Mouse (Mus musculus): ENCODE measurements around the gene Erc1. TPM values are rescaled to one million over a fixed set of nuclear protein-coding genes. Genes with fewer than 3 reads are reported as not detected.

Gene Erc1
- polyA plus RNA-seq, 3 experiments from 2014 or later, result 6.8 to 7.8 (median 7.3) TPM

DNA sequence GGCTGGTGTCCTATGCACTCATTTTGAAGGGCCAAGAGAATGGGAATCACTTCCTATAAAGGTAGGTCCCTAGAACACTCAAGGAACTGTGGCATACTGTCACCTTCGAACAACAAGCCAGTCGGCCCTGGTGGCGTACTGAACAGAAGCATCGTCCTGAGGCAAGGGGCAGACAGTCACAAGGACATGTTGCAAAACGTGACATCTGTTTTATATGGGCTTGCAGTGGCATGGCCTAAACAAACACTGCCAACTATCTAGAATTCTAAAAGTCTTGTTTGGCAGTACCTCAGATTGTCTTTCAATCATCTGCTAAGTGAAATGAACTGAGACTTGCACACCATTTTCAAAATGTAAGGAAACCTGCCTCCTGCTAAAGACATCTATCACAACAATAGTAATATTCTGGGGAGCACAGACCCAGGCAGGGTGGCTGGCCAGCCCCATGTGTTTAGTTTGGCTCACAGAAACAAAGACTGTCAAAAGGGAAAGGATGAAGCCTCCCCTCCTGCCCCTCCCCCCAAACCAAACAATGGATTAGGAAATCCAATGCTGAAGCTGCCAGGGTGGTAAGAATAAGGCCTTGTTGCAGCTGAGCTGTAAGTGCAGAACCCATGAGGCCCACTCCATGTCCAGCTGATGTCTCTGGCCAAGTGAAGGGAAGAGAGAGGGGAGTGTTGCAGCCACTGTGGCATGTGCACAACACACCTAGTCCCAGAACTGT is 262.2 kb downstream of the Erc1 start:
- ATAC-seq, result no peak

DNA sequence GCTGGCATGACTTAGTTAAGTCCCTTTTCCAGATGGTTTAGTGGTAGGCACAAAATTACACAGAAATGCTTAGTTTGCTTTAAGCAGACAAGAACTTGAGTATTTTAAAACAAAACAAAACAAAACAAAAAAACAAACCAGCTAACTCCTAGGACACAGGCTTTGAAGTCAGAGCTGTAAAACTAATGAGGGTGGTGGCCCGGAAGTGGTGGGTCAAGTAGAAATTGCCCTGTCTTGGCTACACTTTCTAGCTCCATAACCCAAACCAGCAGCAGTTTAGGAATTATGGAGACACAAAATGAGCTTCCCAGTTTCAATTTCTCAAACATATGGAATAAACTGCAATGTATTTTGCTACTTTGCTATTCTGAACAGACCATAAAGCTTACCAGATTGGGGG is 263.9 kb downstream of the Erc1 start:
- ATAC-seq, result no peak

DNA sequence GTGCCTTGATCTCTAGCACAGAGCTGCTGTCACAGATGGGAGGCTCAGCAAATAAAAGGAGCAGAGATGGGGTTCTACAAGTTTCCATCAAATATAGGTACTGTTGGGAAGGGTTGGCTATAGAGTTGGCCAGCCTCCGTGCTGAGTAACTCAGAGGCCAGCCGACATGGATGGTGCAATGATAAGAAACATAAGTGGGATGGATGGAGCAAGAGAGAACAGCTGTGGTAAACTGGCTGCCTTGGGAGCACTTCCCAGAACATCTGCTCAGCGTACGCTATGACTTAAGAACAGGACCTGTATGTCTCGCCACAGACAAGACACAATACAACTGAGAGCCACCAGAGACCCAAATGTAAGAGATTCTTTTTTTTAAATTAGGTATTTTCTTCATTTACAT is 264.8 kb downstream of the Erc1 start:
- ATAC-seq, result no peak

DNA sequence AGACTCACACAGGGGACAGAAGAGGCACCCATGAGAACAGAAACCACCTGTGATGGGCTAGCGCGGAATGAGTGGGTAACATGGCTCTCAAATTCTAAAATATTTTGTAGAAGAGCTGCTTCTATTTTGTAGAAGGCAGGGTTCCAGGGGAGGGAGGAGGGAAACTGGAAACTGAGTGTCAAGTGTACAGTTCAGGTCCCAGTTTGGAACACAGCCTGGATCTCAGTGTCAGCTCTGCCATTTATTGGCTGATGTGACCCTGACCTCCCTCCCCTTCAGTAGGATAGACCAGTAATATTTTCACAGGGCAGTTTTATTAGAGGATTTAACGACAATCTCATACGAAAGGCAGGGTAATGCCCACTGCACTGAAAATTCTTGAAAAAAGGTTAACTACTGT is 271.3 kb downstream of the Erc1 start:
- no peak for ATAC-seq

DNA sequence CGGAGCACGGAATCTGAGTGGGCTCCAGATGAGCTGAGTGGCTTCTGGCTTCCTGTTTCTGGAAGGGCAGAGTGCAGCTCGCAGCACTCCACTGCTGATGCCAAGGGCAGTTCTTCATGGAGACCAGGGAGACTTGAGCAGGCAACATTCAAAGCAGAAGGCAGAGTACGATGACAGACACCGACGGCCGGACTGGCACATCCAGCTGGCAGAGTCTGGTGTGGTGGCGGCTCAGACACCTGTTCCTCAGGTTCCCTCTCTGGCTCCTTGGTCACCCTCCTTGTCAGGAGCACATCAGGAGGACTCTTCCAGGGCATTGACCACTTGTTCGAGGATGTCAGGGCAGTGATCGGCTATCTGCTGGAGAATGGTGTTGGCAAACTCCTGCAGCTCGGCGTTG is 272.6 kb downstream of the Erc1 start:
- ATAC-seq, result no peak

DNA sequence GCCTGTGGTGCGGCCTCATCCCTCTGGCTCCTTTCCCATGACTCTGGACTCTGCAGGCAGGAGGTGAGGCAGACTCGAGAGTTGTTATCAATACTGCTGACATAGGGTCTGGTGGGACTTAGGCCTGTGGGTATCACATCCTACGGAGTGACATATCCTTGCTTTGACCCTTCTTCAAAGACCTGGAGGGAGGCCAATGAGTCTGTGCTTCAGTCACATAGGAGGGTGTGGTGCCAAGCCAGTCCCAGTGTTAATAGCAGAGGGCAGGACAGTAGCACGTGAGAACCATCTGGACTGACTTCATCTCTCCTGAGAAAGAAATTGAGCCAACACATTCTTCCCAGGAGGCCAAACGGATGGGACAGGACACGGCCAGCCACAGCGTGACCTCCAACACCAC is 275.7 kb downstream of the Erc1 start:
- ATAC-seq, result no peak

DNA sequence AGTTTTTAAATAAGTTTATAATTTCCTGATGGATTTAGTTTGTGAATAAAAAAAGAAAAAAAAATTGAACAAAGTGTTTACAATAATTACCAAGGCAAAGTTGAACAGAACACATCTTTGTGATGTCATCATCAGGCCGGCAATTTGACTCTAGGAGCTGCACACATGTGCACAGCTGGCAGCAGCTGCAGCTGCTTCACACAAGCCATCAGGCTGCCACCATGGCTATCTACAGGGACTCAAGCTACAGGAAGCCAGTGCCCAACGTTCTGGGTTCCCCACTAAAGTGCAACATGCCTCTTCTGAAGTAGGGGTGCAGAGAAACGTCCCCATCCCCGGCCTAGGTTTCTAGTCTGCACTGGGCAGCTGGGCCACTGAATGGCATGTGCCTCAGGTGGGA is 277.2 kb downstream of the Erc1 start:
- ATAC-seq, result no peak

DNA sequence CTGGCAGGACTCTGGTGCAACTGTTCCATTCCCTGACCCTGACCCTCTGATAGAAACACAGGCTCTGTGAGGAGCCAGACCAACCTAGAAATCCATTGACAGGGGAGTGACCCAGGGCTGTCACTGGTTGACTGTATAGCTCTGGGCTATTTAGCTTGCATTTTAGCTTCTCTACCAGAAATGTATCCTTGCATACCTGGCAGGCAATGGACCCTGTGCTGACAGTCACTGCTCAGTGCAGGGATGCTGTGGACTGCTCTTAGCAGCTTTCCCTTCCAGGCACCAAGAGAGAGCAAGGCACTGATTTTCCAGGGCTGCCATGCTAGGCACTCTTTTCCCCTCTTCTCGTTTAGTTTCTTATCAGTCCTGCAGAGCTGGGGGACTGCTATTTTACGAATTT is 279.6 kb downstream of the Erc1 start:
- ATAC-seq, result no peak

DNA sequence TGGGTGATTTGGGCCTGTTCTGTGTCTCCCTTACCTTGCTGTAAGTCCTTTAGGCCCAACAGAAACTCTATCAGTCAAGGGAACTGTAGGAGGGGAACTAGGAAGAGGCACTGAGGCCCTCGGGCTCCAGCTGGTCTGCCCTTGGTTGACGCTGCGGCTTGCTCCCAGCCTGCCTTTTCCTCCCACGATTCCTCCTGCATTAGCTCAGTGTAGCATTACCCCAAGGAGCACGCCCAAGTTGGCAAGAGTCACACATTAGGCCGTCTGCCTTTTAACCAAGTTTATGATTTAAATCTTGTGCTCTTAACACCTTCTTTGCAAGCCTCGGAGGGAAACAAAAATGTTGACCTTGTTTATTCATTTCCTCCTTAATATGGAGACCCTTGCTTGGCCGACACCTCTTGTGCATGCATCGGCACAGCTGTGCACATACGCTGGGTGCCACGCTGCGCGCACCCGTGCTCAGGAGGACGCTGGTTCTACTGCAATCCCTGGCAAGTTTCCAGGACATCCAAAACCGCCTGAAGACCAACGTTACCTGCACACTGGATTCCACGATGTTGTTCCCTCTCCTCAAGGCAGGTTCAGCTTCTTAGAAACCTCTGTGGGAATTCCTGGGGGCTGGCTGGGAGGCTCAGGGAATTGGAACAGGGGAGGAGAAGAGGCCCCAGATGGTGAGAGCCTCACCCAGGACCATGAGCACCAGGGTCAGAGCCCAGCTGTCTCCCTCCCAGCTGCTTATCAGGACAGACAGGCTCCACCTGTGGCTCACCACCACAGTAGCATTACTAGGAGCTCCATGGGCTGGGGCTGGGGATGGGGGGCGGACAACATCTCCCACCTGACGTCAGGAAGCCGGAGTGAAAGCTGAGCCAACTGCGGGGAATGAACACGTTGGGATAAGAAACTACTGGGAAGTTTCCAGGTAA is 282.3 kb downstream of the Erc1 start:
- no peak for ATAC-seq

DNA sequence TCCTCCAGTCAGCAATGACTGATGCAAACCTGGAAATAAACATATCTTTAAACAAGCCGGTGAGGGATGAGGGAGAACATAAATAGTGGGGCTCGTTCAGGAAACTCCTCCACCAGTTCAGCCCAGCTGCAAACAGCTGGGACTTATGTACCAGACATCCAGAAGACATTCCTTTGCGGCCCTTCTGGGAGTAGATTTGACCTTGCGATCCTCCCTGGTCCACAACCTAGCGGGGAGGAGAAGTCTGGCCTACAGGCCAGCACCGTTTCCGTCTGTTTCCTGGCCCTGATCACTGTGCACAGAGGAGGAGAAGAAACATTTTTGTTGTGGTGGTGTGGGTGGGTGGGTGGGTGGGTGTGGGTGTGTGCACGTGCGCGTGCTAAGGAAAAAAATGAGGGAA is 285.4 kb downstream of the Erc1 start:
- no peak for ATAC-seq

DNA sequence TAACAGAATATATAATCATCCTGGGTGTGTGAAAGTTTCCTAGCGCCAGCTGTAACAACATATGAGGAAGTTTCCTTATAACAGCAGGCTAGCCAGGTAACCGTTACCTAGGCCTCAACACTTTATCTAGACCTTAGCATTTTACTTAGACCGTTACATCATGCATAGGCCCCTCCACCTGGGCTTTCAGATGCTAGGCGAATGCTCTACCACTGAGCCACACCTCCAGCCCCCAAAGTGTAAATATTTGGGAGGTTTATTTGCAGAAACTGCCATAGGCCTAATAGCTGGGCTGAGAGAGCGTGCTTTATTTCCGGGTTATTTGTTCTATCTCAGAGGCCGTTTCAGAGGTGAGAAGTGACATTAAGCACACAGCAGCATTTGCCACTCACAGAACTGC is 289.1 kb downstream of the Erc1 start:
- ATAC-seq, result no peak

DNA sequence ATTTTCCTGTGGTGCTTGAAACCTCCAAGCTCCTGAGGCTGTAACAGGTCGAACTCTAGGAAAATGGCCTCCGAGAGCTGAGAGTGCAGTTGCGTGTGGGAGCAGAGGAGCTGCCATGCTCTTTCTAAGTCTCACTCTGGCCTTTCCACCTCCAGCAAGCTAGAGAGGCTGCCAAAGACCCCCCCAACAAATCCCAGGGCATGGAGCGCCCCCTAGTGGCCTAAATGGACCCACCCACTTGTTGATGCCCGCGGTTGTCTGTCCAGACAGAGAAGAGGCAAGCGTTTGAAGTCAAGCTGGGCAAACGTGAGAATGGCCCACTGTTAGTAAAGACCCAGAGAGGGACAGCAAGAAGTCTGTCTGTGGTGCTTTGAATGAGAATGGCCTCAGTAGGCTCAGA is 293.5 kb downstream of the Erc1 start:
- no peak for ATAC-seq

DNA sequence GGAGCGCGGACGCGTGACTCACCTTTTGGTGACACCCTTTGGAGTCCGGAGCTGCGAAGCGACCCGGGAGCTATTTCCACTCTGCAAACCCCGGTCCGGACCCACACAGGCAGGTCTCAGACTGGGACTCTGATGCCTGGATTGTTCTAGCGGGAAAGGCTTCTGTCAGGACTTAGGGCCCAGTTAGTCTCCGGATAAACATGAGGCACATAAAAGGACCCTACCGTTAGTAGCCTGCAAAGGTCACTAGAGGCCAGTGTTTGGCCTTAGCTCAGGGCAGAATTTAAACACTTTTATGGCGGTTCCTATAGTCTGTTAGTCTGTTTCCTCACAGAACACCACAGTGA is 303.5 kb downstream of the Erc1 start:
- ATAC-seq, result no peak

DNA sequence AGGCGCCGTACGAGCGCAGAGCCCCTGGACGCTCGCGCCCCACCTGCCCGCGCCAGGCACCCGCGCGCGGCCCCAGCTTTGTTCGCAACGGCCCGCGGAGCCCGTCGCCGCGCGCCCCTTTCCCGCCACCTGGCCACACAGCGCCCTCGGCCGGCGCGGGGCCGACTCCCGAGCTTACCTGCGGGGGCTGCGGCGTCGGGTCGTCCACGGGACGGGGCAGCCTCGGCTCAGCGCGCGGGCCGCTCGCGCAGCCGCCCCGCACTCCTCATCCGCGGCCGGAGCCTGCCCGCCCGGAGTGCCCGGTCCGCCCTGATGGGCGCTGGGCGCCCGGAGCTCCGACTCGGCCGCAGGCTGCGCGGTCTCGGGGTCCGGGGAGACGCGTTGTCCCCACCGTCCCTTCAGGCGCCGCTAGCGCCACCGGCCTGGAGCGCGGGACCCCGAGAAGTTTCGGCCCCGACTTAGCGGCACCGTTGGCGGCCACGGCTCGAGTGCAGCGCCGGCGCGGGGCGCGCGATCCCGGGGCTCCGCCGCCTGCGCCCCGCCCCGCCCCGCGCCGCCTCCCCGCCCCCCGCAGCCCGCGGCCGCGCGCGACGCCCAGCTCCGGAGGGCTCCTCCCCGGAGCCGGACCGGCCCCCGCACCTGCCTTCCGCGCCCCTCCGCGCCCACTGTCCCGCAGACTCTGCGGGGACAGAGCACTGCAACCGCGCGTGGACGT is 304.0 kb downstream of the Erc1 start, which contains the start of gene Wnt5b:
Wnt5b (minus strand) TSS at position 545 of the 715 bp plus-strand sequence.
- no peak for ATAC-seq

DNA sequence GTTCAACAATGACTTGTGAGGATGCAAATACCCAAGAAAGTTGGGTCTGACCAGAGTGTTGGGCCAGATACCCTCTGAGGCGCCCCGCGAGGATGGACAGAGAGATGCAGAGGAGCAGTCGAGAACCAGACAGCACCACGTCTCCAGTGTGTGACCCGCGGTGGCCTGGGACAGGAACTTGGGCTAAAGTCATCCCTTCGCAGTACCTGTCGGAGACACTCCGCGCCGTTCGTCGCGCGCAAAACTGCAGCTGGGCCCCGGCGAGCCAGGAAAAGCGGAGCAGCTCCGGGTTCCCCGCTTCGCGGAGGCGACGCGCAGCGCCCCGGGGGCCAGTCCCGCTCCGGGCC is 304.5 kb downstream of the Erc1 start:
- no peak for ATAC-seq

DNA sequence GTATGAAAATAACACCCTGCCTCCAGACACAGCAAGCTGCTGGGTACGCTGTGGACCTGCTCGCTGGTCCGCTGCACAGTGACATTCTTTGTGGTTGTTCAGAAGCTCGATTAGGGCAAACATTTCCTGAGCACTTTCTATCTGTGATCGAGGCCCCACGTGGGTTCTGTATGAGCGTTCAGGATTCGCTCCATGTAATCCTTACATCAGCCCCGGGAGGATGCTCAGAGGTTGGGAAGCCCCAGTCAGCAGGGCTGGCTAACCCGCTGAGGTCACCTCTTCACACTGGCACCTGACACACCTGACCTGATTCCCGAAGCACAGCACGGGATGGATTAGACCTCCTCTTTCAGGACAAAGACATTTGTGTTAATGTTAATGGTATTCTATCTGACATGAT is 312.1 kb downstream of the Erc1 start:
- ATAC-seq, result no peak

DNA sequence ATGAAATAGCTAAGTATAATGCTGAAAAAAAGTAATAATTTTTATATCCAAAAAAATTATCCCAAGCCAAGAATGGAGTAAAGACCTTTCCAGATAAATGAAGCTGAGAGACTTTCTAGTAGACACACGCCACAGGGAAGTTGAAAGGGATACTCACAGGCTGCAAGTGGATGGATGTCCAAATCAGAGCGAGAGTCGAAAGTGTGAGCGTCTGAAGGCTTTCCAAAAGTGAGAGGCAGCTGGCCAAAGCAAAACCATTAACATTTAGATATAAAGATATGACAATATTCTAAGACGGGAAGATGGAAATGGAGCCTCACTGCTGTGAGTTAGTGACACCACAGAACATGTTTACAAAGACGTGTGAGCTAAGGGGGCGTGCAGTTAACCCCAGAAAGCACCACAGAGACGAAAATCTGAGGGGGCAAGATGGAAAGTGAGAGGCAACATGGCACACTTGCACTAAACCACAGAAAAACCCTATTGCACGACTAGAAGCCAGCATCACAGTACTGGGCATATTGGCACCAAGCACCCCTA is 314.7 kb downstream of the Erc1 start:
- no peak for ATAC-seq

DNA sequence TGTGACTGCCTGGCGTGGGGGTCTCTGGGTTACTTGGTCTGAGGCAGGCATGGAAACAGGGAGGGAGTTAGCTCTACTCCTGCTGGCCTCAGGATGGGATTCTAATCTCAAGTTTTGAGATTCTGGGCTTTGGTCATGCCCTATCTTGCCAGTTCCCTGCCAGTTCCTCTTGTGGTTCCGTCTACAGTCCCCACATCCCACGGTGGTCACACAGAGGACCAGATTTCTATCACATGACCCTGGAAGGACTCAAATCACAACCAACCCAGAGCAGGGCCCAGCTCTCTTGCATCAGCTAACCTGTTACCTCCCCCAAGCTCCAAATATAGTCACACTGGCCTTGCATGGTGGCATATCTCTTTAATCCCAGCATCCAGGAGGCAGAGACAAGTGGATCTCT is 318.3 kb downstream of the Erc1 start:
- ATAC-seq, result no peak

DNA sequence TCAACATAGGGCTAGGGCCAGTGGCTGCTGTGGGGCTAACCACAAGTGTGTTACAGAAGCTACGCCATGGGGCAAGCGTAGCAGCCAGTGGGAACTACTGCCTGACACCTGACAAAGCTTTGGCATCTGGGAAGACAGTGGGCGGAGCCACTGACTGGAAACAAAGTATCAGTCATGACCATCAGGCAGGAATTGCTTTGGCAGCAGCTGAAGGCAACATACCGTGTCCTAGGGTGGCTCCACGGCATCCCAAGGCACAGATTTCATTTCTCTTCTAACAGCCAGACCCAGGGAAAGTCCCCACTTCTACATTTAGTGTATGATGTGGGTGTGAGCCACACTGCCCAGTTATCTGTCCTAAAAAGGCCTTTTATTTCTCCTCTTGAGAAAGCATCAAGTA is 321.5 kb downstream of the Erc1 start:
- no peak for ATAC-seq

DNA sequence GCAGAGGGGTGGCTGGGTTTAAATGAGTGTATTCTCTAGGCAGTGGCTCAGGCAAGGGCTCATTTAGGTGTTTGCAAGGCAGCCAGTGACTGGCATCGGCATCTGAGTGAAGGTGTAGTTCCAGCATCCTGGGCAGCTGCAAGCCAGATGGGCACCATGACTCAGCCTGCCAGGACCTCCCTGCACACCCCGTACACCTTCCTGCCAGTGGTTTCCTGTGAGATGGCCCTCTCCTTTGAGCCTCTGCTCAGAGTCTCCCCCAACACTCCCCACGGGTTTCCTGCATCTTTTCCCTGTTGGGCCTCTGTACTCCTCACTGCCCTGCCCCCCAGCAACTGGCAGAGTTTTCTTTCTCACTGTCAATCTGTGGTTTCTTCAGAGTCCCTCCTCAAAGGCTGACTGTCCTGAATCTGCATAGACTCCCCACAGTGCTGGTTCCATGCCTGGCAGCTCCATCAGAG is 326.0 kb downstream of the Erc1 start:
- peak; percentile 70 for ATAC-seq

DNA sequence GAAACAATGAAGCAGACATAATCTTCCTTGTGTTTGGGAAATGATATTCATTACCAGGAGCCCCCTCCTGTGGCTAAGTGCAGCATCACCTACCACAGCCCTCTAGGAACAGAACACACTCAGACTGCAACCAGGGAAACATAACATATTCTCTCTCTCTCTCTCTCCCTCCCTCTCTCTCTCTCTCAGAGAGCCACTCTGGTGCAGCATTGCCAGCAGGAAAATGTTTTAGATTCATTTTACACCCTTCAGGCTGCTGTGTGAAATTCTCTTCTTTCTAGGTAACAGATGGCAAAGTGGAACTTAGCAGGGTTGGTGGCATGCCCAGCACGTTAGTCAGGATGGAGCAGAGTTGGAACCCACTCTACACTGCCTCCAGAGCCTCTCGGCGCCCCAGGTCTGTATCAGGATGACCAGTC is 326.5 kb downstream of the Erc1 start:
- no peak for ATAC-seq
